Comparison of ENCODE assay signal across 31 mouse cellular contexts in the genomic region with DNA sequence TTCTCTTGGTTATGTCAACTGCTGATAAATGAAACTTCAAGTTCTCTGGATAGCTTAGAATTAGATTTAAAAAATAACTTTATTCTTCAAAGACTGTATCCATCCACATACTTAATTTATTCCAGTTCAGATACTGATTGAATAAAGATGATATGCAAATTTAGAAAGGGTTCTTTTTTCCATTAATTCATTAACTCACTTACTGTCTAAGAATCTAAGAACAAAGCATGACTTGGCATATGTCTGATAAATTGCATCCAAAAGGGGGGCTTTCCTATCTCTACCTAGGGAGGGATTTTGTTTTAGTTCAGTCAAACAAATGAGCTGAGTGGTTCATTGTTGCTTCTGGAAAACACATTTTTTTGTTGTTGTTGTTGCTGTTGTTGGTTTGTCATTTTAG. TPM values are rescaled to one million over a fixed set of nuclear protein-coding genes. Genes with fewer than 3 reads are reported as not detected.
DNase-seq lines count a peak whose midpoint lies in the region; ATAC-seq lines count a peak whose summit lies in the region.
"Had no signal": no experiment of that assay in that cellular context is flagged by ENCODE, and none has a peak within 500 bp of the region (broad histone marks: within the 10 kb centered on the region; RNA-seq: fewer than 3 reads in every experiment).

No protein-coding gene starts in this region.

- intact Hi-C loops in left cerebral cortex, postnatal 10 days (cut with DNase I) = no loop called here

- ATAC-seq in forebrain, embryonic 13.5 days = 0 out of 2 replicates have a peak, but pooled peaks have one; percentile 58
- ATAC-seq in forebrain, embryonic 12.5 days (ENCODE audit: low FRiP score) = no peak
- ATAC-seq in midbrain, embryonic 14.5 days (ENCODE audit: low FRiP score, low TSS enrichment) = no peak
- ATAC-seq in midbrain, embryonic 15.5 days (replicated peaks) = no peak; the same call in 1 of the 2 replicates
- peak; percentile 78 for ATAC-seq in forebrain, embryonic 16.5 days
- ATAC-seq: activated CD4-positive, CD25-positive, alpha-beta regulatory T cell, adult 4 months; intestine, postnatal 0 days had no signal

- no peaks in the 10 kb centered on the region for H3K4me1 ChIP-seq in forebrain, embryonic 13.5 days
- H3K4me1 ChIP-seq in forebrain, embryonic 12.5 days = no peaks in the 10 kb centered on the region
- no peaks in the 10 kb centered on the region for H3K4me1 ChIP-seq in midbrain, embryonic 14.5 days (ENCODE audit: control insufficient read depth, insufficient read depth, low read length)
- no peaks in the 10 kb centered on the region; the same call in 1 of the 2 replicates for H3K4me1 ChIP-seq in midbrain, embryonic 15.5 days
- peaks cover 3% of the 10 kb centered on the region; the same call in 1 of the 2 replicates for H3K4me1 ChIP-seq in forebrain, embryonic 16.5 days (replicated peaks; ENCODE audit: control insufficient read depth, insufficient read depth, low read length)
- H3K4me1 ChIP-seq: embryonic facial prominence, embryonic 12.5 days; embryonic facial prominence, embryonic 15.5 days; hindbrain, embryonic 12.5 days; hindbrain, embryonic 15.5 days had no signal

- no peak overlapping the region for H3K4me3 ChIP-seq in forebrain, embryonic 13.5 days
- H3K4me3 ChIP-seq in forebrain, embryonic 12.5 days (replicated peaks) = no peak overlapping the region
- H3K4me3 ChIP-seq in midbrain, embryonic 14.5 days (replicated peaks; ENCODE audit: low read depth, low read length) = no peak overlapping the region
- H3K4me3 ChIP-seq in midbrain, embryonic 15.5 days = no peak overlapping the region
- no peak overlapping the region for H3K4me3 ChIP-seq in forebrain, embryonic 16.5 days (replicated peaks; ENCODE audit: low read length)
- H3K4me3 ChIP-seq: embryonic facial prominence, embryonic 12.5 days; embryonic facial prominence, embryonic 15.5 days; heart, adult 2 months; hindbrain, embryonic 12.5 days; hindbrain, embryonic 15.5 days had no signal

- no peaks in the 10 kb centered on the region for H3K9me3 ChIP-seq in forebrain, embryonic 13.5 days (replicated peaks)
- H3K9me3 ChIP-seq in forebrain, embryonic 12.5 days = no peaks in the 10 kb centered on the region
- H3K9me3 ChIP-seq in midbrain, embryonic 14.5 days (ENCODE audit: control insufficient read depth, low read length) = no peaks in the 10 kb centered on the region
- no peaks in the 10 kb centered on the region for H3K9me3 ChIP-seq in midbrain, embryonic 15.5 days
- H3K9me3 ChIP-seq in forebrain, embryonic 16.5 days (ENCODE audit: control insufficient read depth, low read length) = no peaks in the 10 kb centered on the region
- H3K9me3 ChIP-seq: embryonic facial prominence, embryonic 12.5 days; embryonic facial prominence, embryonic 15.5 days; hindbrain, embryonic 12.5 days; hindbrain, embryonic 15.5 days had no signal

- DNase-seq in midbrain, embryonic 14.5 days = peak; percentile 37
- DNase-seq in left cerebral cortex, postnatal 10 days (ENCODE audit: extremely low spot score in 1 of 2, low spot score in 2 of 2) = no peak
- DNase-seq: adrenal gland, adult 8-10 months; adrenal gland, postnatal 25 days; cerebellum, adult 11 months; cerebellum, adult 2 months; cerebellum, adult 9-11 months; cerebellum, postnatal 25 days; gastrocnemius, postnatal 10 days; gastrocnemius, postnatal 36 days; heart, adult 2 months had no signal

- no peak overlapping the region for H3K4me2 ChIP-seq in forebrain, embryonic 13.5 days
- no peak overlapping the region for H3K4me2 ChIP-seq in forebrain, embryonic 12.5 days
- H3K4me2 ChIP-seq in midbrain, embryonic 14.5 days (ENCODE audit: low read length) = no peak overlapping the region
- no peak overlapping the region for H3K4me2 ChIP-seq in midbrain, embryonic 15.5 days
- no peak overlapping the region for H3K4me2 ChIP-seq in forebrain, embryonic 16.5 days (ENCODE audit: low read length)
- H3K4me2 ChIP-seq: embryonic facial prominence, embryonic 12.5 days; embryonic facial prominence, embryonic 15.5 days; heart, embryonic 11.5 days; hindbrain, embryonic 12.5 days; hindbrain, embryonic 15.5 days had no signal

- H3K9ac ChIP-seq in forebrain, embryonic 13.5 days = no peak overlapping the region
- no peak overlapping the region for H3K9ac ChIP-seq in forebrain, embryonic 12.5 days
- no peak overlapping the region for H3K9ac ChIP-seq in midbrain, embryonic 14.5 days (replicated peaks; ENCODE audit: low read length)
- H3K9ac ChIP-seq in midbrain, embryonic 15.5 days = no peak overlapping the region
- H3K9ac ChIP-seq in forebrain, embryonic 16.5 days (replicated peaks; ENCODE audit: low read depth, low read length) = no peak overlapping the region
- H3K9ac ChIP-seq: embryonic facial prominence, embryonic 12.5 days; embryonic facial prominence, embryonic 15.5 days; hindbrain, embryonic 12.5 days; hindbrain, embryonic 15.5 days had no signal

- H3K27ac ChIP-seq in forebrain, embryonic 13.5 days = no peak overlapping the region
- H3K27ac ChIP-seq in forebrain, embryonic 12.5 days = no peak overlapping the region
- no peak overlapping the region for H3K27ac ChIP-seq in midbrain, embryonic 14.5 days (replicated peaks; ENCODE audit: low read depth, low read length)
- H3K27ac ChIP-seq in midbrain, embryonic 15.5 days = no peak overlapping the region
- H3K27ac ChIP-seq in forebrain, embryonic 16.5 days (ENCODE audit: low read length) = no peak overlapping the region
- H3K27ac ChIP-seq: embryonic facial prominence, embryonic 12.5 days; embryonic facial prominence, embryonic 15.5 days; heart, adult 2 months; hindbrain, embryonic 12.5 days; hindbrain, embryonic 15.5 days had no signal

- no peaks in the 10 kb centered on the region for H3K27me3 ChIP-seq in forebrain, embryonic 13.5 days
- H3K27me3 ChIP-seq in forebrain, embryonic 12.5 days = no peaks in the 10 kb centered on the region
- H3K27me3 ChIP-seq in midbrain, embryonic 14.5 days (ENCODE audit: control insufficient read depth, insufficient read depth, low read length) = no peaks in the 10 kb centered on the region
- no peaks in the 10 kb centered on the region for H3K27me3 ChIP-seq in midbrain, embryonic 15.5 days (replicated peaks)
- H3K27me3 ChIP-seq in forebrain, embryonic 16.5 days (replicated peaks; ENCODE audit: control insufficient read depth, insufficient read depth, low read length) = no peaks in the 10 kb centered on the region
- H3K27me3 ChIP-seq: embryonic facial prominence, embryonic 12.5 days; hindbrain, embryonic 12.5 days; hindbrain, embryonic 15.5 days had no signal

- no peaks in the 10 kb centered on the region for H3K36me3 ChIP-seq in forebrain, embryonic 13.5 days (ENCODE audit: poor library complexity, severe bottlenecking)
- no peaks in the 10 kb centered on the region for H3K36me3 ChIP-seq in forebrain, embryonic 12.5 days (replicated peaks)
- no peaks in the 10 kb centered on the region for H3K36me3 ChIP-seq in midbrain, embryonic 14.5 days (ENCODE audit: control insufficient read depth, insufficient read depth, low read length)
- H3K36me3 ChIP-seq in midbrain, embryonic 15.5 days (replicated peaks) = no peaks in the 10 kb centered on the region
- H3K36me3 ChIP-seq in forebrain, embryonic 16.5 days (ENCODE audit: control insufficient read depth, insufficient read depth) = no peaks in the 10 kb centered on the region
- H3K36me3 ChIP-seq: embryonic facial prominence, embryonic 12.5 days; embryonic facial prominence, embryonic 15.5 days; hindbrain, embryonic 12.5 days; hindbrain, embryonic 15.5 days had no signal

RNA-seq across cellular contexts. Expression of a gene that starts 5.8 kb away (rescaled TPM):
- 0.87 and 1.2 TPM in 2 replicates for polyA plus RNA-seq in forebrain, embryonic 13.5 days (2015; fragmentation: Nextera tagmentation; extraction: Ambion mirVana)
- 0.24 and 0.38 TPM in 2 replicates for polyA plus RNA-seq in forebrain, embryonic 12.5 days (2016; fragmentation: Nextera tagmentation; extraction: Ambion mirVana)
- 11.9 and 20.2 TPM in 2 replicates for polyA plus RNA-seq in midbrain, embryonic 14.5 days (2014; fragmentation: Nextera tagmentation; extraction: Ambion mirVana)
- polyA plus RNA-seq in midbrain, embryonic 15.5 days (2015; fragmentation: Nextera tagmentation; extraction: Ambion mirVana) = 18.9 and 19.3 TPM in 2 replicates
- 3.8 and 6.8 TPM in 2 replicates for polyA plus RNA-seq in forebrain, embryonic 16.5 days (2015; fragmentation: Nextera tagmentation; extraction: Ambion mirVana)
- total RNA-seq in left cerebral cortex, postnatal 10 days (2021) = 10 to 100 TPM in 1 of 2 experiments, 1 to 10 TPM in 1; 7.0 to 11.4 TPM
- total RNA-seq: adrenal gland, postnatal 25 days; common myeloid progenitor, adult 5-6 weeks; ES-E14; gastrocnemius, adult 18-20 months; gastrocnemius, postnatal 10 days; gastrocnemius, postnatal 36 days; granulocyte monocyte progenitor cell, adult 5-6 weeks; heart, adult 2 months; heart, postnatal 25 days; hematopoietic stem cell, adult 5-6 weeks had no signal
- polyA plus RNA-seq: activated CD4-positive, CD25-positive, alpha-beta regulatory T cell, adult 4 months; embryonic facial prominence, embryonic 12.5 days; embryonic facial prominence, embryonic 15.5 days; heart, adult 2 months; heart, embryonic 11.5 days; heart, embryonic 14.5 days; heart, postnatal 0 days; intestine, embryonic 14.5 days had no signal

RNA-seq across cellular contexts. Expression of a gene that starts 10.0 kb away (rescaled TPM):
- not detected in 2 replicates for polyA plus RNA-seq in forebrain, embryonic 13.5 days (2015; fragmentation: Nextera tagmentation; extraction: Ambion mirVana)
- polyA plus RNA-seq in forebrain, embryonic 12.5 days (2016; fragmentation: Nextera tagmentation; extraction: Ambion mirVana) = not detected in 2 replicates
- 0.11 TPM in 1 of 2 replicates, not detected in the other for polyA plus RNA-seq in midbrain, embryonic 14.5 days (2014; fragmentation: Nextera tagmentation; extraction: Ambion mirVana)
- not detected in 2 replicates for polyA plus RNA-seq in midbrain, embryonic 15.5 days (2015; fragmentation: Nextera tagmentation; extraction: Ambion mirVana)
- polyA plus RNA-seq in forebrain, embryonic 16.5 days (2015; fragmentation: Nextera tagmentation; extraction: Ambion mirVana) = 0.04 TPM in 1 of 2 replicates, not detected in the other
- total RNA-seq in left cerebral cortex, postnatal 10 days (2021) = under 1 TPM in 1 of 2 experiments, not detected in 1; 0.17 TPM
- total RNA-seq: adrenal gland, adult 8-10 months; adrenal gland, postnatal 25 days; gastrocnemius, adult 18-20 months; gastrocnemius, postnatal 10 days; gastrocnemius, postnatal 36 days; granulocyte monocyte progenitor cell, adult 5-6 weeks; heart, adult 2 months; heart, postnatal 25 days; hematopoietic stem cell, adult 5-6 weeks had no signal
- polyA plus RNA-seq: embryonic facial prominence, embryonic 15.5 days; heart, adult 2 months; heart, embryonic 11.5 days; heart, embryonic 14.5 days; heart, postnatal 0 days; intestine, embryonic 14.5 days; intestine, postnatal 0 days had no signal

RNA-seq across cellular contexts. Expression of a gene that starts 18.9 kb away (rescaled TPM):
- 270 and 293 TPM in 2 replicates for polyA plus RNA-seq in forebrain, embryonic 13.5 days (2015; fragmentation: Nextera tagmentation; extraction: Ambion mirVana)
- polyA plus RNA-seq in forebrain, embryonic 12.5 days (2016; fragmentation: Nextera tagmentation; extraction: Ambion mirVana) = 220 and 294 TPM in 2 replicates
- 232 and 263 TPM in 2 replicates for polyA plus RNA-seq in midbrain, embryonic 14.5 days (2014; fragmentation: Nextera tagmentation; extraction: Ambion mirVana)
- polyA plus RNA-seq in midbrain, embryonic 15.5 days (2015; fragmentation: Nextera tagmentation; extraction: Ambion mirVana) = 184 and 201 TPM in 2 replicates
- polyA plus RNA-seq in forebrain, embryonic 16.5 days (2015; fragmentation: Nextera tagmentation; extraction: Ambion mirVana) = 262 and 276 TPM in 2 replicates
- total RNA-seq in left cerebral cortex, postnatal 10 days (2021) = 100 to 1,000 TPM; 118 to 121 TPM

Comparison
In these comparisons a context has a peak if more than half of its experiments do, and no peak if none do; other contexts are left out.
1. ATAC-seq: peak in forebrain, embryonic 13.5 days (single experiment) and forebrain, embryonic 16.5 days (single experiment); none in forebrain, embryonic 12.5 days (single experiment), midbrain, embryonic 14.5 days (single experiment) and midbrain, embryonic 15.5 days (single experiment).